Mouse (Mus musculus): ENCODE data around the gene Gmcl1. TPM values are rescaled to one million over a fixed set of nuclear protein-coding genes. Genes with fewer than 3 reads are reported as not detected.

Gmcl1 gene
- total and polyA plus RNA-seq, 3 experiments: 15.9 to 67.0 (median 21.5) TPM

- Histone ChIP-seq H3K79me2 (ENCODE audit: control insufficient read depth, insufficient read depth, low read length, poor library complexity) (no peaks in the 10 kb centered on the region), H3K36me3 (ENCODE audit: control insufficient read depth in 1 of 2, insufficient read depth in 2 of 2, low read length in 2 of 2) (peaks cover 0 to 27% of the 10 kb centered on the region in 2 experiments; a peak in 2 of 4 replicates), H3K4me1 (ENCODE audit: control insufficient read depth in 1 of 2, insufficient read depth in 2 of 2, low read length in 2 of 2) (peaks cover 8 to 28% of the 10 kb centered on the region in 2 experiments), H3K9ac (ENCODE audit: control insufficient read depth, low read depth, low read length, poor library complexity, severe bottlenecking) (no peak overlapping the region), H3K27me3 (ENCODE audit: control insufficient read depth in 1 of 2, insufficient read depth in 2 of 2, low read length in 2 of 2) (no peaks in the 10 kb centered on the region), H3K27ac (ENCODE audit: control insufficient read depth, low read depth, low read length) (peak overlapping the region; percentile 36), H3K9me3 (replicated peaks; ENCODE audit: insufficient read depth, low read length) (no peaks in the 10 kb centered on the region), H3K4me3 (ENCODE audit: control insufficient read depth in 1 of 2, insufficient read depth in 1 of 2, low read depth in 2 of 2, low read length in 2 of 2) (no peak overlapping the region)
- DNase-seq (ENCODE audit: low read depth, low spot score): peak; percentile 48
- TF ChIP-seq GABPA (IDR thresholded peaks at IDR 0.05; ENCODE audit: low read depth, low read length) (no peak), ZKSCAN1 (IDR thresholded peaks at IDR 0.05; ENCODE audit: low read depth, low read length) (no peak), ZMIZ1 (IDR thresholded peaks at IDR 0.05; ENCODE audit: low read depth, low read length) (no peak), POLR2AphosphoS5 (IDR thresholded peaks at IDR 0.05; ENCODE audit: borderline replicate concordance, low read depth, low read length) (no peak), CTCF (IDR thresholded peaks at IDR 0.05 in 2 of 3, conservative IDR thresholded peaks at IDR 0.05 in 1 of 3; ENCODE audit: control insufficient read depth in 1 of 3, insufficient read depth in 1 of 3, low read depth in 2 of 3, low read length in 3 of 3, poor library complexity in 1 of 3, severe bottlenecking in 1 of 3) (no peak), MYB (IDR thresholded peaks at IDR 0.05; ENCODE audit: low read depth, low read length) (no peak), ZNF384 (IDR thresholded peaks at IDR 0.05; ENCODE audit: low read depth, low read length) (no peak), SMC3 (IDR thresholded peaks at IDR 0.05; ENCODE audit: low read depth, low read length) (no peak), MYC (IDR thresholded peaks at IDR 0.05; ENCODE audit: low read depth, low read length) (no peak), MXI1 (IDR thresholded peaks at IDR 0.05; ENCODE audit: low read depth, low read length) (no peak), ETS1 (IDR thresholded peaks at IDR 0.05; ENCODE audit: low read depth, low read length) (no peak)
These were observed 39.4 kb upstream of the Gmcl1 start for GRCm38 (mm10) chr6:86772631-86773030.

DNA sequence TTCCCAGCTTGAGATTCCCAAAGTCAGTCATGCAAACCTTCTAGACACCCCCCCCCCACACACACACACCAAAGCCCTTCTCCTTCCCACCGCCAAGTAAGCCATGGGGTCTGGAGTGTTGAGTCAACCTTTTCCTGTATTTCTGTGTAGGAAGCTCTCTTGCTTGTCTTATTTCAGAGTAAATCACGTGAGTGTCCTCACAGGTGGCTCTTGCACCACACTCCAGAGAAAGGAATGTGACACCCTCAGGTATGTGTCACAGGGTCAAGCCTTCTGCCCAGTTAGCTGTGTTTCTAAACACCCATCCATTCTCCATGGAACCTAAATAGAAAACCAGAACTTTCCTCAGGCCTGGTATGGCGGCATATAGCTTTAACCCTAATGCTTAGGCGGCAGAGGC lies 35.8 kb upstream of the Gmcl1 start:
- H3K9ac ChIP-seq (ENCODE audit: control insufficient read depth, low read depth, low read length, poor library complexity, severe bottlenecking): no peak overlapping the region
- no peaks in the 10 kb centered on the region for H3K79me2 ChIP-seq (ENCODE audit: control insufficient read depth, insufficient read depth, low read length, poor library complexity)
- H3K4me1 ChIP-seq (ENCODE audit: control insufficient read depth in 1 of 2, insufficient read depth in 2 of 2, low read length in 2 of 2): peaks cover 6 to 20% of the 10 kb centered on the region in 2 experiments
- H3K27me3 ChIP-seq (ENCODE audit: control insufficient read depth in 1 of 2, insufficient read depth in 2 of 2, low read length in 2 of 2): no peaks in the 10 kb centered on the region
- no peaks in the 10 kb centered on the region for H3K9me3 ChIP-seq (replicated peaks; ENCODE audit: insufficient read depth, low read length)
- no peak overlapping the region for H3K27ac ChIP-seq (ENCODE audit: control insufficient read depth, low read depth, low read length)
- DNase-seq (ENCODE audit: low read depth, low spot score): no peak
- H3K4me3 ChIP-seq (ENCODE audit: control insufficient read depth in 1 of 2, insufficient read depth in 1 of 2, low read depth in 2 of 2, low read length in 2 of 2): no peak overlapping the region
- H3K36me3 ChIP-seq (ENCODE audit: control insufficient read depth in 1 of 2, insufficient read depth in 2 of 2, low read length in 2 of 2): peaks cover 1 to 16% of the 10 kb centered on the region in 2 experiments; a peak in 3 of 4 replicates
- no peak for TF ChIP-seq GATA1 (IDR thresholded peaks at IDR 0.05; ENCODE audit: low read depth, low read length)
- TF ChIP-seq ZC3H11A (IDR thresholded peaks at IDR 0.05; ENCODE audit: low read depth, low read length): no peak
- no peak for TF ChIP-seq MYB (IDR thresholded peaks at IDR 0.05; ENCODE audit: low read depth, low read length)
- no peak for TF ChIP-seq NELFE (IDR thresholded peaks at IDR 0.05; ENCODE audit: low read depth, low read length)
- no peak for TF ChIP-seq ZNF384 (IDR thresholded peaks at IDR 0.05; ENCODE audit: low read depth, low read length)
- no peak for TF ChIP-seq MYC (IDR thresholded peaks at IDR 0.05; ENCODE audit: low read depth, low read length)

Data from MEL (cell line).